Mouse (Mus musculus): ENCODE results near the gene Dock4.

- TF ChIP-seq POLR2A (IDR thresholded peaks at IDR 0.05; ENCODE audit: extremely low read depth, insufficient read depth, low read length) (no peak), CTCF (IDR thresholded peaks at IDR 0.05; ENCODE audit: extremely low read depth, insufficient read depth, low read length) (no peak)
Measured at GRCm38 (mm10) chr12:40414682-40415311, 31.0 kb upstream of the Dock4 start.

Data from cortical plate, adult 2 months (tissue).